Mouse (Mus musculus) embryo, embryonic 10.5 days (tissue): ENCODE results near the gene Dio1.
A peak's percentile ranks its signal among the peaks of the same experiment; 100 is the strongest.

Source experiments
- DNase-seq: peaks from one replicate; pipeline ENCODE4 v3.0.0-alpha.2; 2015; ENCODE audit warnings: low spot score

Gene Dio1

DNA sequence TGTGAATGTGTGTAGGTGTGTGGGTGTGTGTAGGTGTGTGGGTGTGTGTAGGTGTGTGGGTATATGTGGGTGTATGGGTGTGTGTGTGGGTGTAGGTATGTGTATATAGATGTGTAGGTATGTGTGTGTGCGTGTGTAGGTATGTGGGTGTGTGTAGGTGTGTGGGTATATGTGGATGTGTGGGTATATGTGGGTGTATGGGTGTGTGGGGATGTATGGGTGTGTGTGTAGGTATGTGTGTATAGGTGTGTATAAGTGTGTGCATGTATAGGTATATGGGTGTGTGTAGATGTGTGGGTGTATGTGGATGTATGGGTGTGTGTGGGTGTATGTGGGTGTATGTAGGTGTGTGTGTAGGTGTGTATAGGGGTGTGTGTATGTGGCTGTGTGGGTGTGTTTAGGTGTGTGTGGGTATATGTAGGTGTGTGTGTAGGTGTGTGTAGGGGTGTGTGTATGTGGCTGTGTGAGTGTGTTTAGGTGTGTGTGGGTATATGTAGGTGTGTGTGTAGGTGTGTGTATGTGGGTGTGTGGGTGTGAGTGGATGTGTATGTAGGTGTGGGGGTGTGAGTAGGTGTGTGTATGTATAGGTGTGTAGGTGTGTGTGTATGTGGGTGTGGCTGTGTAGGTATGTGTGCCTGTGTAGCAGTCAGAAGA, 5.9 kb downstream of the Dio1 start:
- DNase-seq = no peak

DNA sequence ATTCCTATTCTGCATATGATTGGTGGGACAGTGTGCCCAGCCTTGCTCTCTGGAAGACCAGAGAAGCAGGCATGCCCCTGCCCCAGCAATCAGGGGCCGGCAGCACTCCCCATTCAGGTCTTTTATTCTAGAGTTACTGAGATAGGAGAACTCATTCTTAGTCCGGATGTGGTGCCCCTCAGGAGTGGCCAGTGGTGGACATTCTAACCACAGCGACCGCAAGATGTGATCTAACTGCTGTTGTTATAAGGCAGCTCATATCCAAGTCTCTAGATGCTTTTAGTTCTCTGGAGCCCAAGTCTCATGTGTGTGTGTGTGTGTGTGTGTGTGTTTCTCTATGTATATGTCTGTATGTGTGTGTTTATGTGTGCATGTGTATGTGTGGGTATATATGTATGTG, 6.6 kb downstream of the Dio1 start:
- no peak for DNase-seq

DNA sequence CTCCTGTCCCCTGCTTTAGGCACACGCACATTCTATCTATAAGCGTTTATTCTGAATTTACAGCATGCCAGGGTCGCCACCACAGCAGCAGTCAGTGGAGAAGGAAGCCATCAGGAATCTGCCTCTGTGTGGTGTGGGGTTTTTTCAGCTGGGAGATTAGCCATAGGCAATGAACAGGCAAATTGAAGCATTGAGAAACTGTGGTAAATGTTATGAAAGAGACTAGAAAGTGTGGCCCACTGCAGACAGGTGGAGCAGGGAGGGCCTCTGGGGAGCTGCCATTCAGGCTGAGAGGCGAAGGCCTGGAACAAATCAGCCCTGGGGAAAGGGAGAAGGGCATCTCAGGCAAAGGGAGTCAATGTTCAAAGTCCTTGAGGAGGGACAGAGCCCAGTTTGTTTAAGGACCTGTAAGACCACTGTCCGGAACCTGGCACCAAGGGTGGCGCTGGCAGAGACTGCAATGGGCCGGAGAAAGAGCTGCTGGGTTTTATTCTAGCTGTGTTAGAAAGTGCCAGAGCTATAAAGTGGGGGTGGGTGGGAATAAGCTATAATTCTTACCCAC, 7.1 kb downstream of the Dio1 start:
- no peak for DNase-seq

DNA sequence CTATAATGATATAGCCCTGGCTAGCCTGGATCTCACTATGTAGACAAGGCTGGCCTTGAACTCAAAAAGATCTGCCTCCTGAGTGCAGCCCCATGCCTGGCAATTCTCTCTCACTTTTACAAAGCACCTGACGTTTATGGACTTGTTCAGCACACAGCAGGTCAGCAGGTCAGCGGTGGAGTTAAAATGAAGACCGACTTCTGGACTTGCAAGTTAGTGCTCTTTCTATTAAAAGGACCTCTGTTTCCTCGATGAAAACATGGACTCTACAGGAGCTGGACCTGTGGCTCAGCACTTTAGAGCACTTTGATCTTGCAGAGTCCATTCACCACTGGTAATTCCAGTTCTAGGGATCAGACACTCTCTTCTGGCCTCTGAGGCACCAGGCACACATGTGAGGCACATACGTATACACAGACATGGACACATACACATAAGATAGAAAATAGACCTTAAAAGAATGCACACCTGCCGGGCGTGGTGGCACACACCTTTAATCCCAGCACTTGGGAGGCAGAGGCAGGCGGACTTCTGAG, 8.8 kb downstream of the Dio1 start:
- DNase-seq = no peak

DNA sequence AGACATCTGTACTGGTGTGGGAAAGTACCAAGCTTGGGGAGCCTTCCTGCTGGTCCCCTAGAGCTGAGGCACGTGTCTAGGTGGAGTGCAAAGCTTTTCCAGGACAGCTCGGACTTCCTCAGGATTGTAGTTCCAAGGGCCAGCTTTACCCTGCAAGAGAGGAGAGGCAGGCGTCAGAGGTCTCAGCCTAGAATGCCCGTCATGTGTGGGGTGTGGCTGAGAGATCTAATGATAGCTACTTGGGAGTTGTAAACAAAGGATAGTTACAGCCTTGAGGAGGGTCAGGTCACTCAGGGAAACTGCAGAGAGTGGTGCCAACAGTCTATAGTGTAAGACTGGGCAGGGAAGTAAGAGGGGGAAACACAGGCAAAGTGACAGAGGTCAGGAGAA, 14.7 kb downstream of the Dio1 start:
- DNase-seq = no peak

DNA sequence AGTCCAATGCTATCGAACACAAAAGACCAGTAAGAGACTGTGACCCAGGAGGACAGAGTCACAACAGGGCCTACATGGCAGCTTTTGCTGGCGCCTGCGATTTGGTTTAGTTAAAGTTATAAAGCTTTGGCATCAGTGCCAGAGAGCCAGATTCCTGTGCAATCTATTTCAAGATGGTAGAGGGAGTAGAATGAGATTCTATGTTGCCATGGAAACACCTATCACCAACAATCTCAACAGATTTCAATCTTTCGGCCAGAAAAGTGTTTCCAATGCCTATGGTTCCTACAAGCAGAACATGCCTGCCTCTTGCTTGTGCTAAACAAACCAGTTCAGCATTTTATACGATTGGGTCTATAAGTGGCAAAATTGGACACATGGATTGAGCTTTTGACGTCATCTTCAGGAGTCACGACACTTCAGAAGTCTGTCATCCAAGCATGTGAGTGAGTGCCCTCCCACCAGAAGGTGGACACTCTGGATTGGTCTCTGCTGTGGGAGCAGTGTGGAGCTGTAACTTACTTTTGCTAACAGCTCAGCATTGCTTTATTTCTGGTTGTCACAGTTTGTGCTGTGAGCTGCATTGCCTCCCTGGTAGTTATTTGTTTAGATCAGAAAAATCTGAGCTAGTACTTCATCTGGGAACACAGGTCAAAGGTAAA, 15.2 kb downstream of the Dio1 start:
- no peak for DNase-seq

DNA sequence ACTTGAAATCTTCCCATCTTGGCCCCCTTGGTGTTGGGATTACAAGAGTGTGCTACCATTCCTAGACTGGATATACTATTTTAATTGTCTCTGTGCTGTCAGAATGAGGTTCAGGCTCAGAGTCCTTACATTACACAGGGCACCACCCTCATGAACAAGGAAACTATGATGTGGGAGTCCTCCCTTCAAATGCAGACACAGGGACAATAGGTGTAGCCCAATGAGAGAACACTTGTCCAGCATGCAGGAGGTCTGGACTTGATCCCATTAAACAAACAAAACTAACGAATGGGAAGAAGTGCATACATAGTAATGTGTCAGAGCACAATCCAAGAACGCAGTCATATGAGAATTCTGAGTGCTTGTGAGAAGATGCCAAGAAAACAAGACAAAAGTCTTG, 19.5 kb downstream of the Dio1 start:
- DNase-seq = no peak

DNA sequence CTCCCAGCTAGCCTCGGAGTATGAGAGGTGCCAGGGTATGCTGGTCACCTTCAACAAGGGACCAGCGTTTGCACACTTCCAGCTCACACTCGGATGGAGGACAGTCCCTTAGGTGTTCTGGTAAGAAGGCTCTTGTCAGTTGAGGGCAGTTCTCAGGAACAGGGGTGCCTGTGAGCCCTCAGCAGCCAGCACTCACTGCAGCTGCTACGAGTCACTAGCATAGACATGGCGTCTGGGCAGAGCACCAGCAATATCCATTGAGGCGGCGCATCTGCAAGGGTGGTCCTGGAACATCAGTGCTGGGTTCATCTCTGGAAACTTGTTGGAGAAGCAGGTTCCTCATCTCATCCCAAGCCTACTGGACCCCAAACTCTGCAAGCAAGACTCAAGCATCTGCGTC, 20.6 kb downstream of the Dio1 start:
- no peak for DNase-seq

DNA sequence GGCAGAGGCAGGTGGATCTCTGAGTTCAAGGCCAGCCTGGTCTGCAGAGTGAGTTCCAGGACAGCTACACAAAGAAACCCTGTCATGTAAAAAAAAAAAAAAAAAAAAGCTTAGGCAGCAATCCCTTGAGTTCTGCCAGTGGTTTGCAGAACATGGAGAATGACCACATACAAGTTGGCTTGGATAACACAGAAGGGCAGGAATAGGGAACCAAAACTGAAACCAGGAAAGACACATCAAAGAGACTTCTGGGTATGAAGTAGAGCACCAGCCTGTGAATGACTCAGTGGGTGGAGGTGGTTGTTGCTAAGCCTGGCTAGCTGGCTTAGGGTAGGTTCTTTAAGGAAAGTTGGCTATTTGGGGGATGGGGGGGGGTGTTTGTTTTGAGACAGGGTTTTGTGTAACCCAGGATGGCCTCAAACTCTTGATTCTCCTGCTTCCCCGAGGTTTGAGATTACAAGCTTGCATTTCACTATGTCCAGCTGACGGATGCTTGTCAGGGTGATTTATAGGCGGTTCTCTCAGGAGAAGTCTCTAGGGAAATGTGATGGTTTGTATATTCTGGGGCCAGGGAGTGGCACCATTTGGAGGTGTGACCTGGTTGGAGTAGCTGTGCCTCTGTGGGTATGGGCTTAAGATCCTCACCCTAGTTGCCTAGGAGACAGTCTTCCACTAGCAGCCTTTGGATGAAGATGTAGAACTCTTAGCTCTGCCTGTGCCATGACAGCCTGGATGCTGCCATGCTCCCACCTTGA, 21.3 kb downstream of the Dio1 start:
- DNase-seq = no peak

DNA sequence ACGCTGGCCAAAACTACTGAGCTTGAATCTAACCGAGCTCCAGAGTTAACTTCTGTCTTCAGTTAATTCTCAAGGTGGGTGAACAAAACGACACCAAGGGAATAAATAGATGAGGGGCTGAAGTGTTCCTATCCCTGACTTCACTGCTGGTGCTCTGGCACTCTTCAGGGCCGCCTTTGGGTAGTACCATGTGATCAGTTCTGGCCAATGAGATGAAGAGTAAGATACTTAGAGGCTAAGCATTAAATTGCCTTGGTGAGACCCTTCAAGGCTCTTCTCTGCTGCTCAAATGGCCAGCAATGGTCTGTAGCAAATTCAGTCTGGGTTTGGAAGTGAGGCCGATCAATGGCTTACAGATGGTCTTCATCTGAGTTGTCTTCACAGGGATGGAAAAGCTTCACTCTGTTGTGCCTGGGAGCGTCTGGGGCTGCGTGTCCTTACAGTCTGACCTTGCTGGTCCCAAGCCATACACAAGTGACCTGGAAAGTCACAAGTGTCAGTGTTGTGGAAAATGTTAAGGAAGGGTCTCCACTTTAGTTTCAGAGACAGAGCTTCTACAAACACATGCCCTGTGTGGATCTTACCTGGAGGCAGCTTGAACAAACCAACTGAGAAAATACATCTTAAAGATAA, 26.0 kb downstream of the Dio1 start:
- no peak for DNase-seq

DNA sequence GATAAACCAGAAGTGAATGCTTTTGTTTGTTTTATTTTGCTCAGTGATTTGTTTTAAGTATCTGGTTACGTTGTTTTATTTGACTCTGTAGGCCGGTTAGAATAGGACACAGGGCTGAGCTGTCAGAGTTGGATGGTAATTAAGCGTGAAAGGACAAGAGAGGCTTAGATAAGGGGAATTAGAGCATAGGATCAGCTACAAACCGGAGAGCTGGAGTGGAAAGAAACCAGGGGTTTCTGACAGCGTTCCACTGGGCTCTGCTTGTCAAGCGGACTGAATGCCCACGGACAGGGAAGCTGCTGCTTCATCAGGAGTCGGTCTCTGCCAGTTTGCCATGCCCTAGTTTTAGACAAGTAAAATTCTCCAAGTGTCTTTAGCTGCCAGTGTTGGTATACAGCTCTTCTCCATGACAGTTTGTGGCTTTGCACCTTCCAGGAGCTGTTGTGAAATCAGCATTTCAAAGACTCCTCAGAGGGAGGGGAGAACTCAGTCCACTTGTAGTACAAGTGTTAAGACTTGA, 28.7 kb downstream of the Dio1 start:
- DNase-seq = peak; percentile 42

DNA sequence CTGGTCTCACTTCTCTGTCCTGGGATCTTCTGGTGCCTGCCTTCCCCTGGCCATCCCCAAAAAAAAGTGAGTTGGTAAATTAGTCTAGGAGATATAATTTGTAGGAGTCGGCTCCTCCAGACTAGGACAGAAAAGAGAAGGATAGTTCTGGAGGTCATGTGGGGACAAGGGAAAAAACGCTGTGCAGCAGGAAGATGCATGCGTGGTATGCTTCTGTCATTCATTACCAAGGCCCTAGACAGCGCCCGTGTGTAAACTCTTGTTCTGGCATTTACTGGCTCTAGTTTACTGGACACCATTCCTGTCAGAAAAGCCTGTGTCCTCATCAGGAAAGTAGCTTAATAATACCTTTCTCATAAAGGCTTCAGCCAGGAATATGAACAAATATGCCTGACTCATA, 32.5 kb downstream of the Dio1 start:
- DNase-seq = no peak

DNA sequence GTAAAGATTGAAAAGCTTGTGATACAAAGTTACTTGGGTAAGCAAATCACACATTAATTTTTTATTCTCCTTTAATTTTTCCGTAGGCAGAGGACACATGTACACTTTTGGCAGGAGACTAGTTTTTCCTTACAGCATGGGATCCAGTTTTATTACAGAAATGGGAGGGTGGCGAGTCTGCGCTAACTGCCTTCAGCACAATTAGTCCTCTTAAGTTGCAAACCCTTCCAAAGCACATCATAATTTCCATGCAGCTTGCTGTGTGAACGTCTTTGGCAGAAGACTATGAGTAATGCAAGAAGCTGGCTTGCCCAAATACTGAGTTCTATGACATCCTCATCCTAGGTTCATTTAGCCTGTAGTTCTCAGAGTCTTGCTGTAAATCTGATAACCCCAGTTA, 33.3 kb downstream of the Dio1 start:
- no peak for DNase-seq

DNA sequence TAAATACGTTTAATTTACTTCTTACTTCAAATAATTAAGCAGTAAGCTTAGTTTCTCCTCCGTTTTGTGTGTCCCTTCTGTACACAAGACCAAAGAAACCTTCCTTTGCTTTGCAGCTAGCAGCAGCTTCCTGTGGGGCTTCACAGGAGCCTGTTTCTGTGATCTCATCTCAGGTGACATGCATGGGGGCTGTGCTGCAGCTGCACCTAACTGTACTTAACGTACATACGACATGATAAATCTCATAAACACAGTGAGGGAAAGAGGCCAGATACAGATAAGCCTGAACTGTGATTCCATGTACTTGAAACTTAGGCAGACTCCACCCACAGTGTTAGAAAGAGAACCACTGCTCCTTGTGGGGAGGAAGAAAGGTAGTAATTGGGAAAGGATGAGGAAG, 47.0 kb downstream of the Dio1 start:
- DNase-seq = no peak

DNA sequence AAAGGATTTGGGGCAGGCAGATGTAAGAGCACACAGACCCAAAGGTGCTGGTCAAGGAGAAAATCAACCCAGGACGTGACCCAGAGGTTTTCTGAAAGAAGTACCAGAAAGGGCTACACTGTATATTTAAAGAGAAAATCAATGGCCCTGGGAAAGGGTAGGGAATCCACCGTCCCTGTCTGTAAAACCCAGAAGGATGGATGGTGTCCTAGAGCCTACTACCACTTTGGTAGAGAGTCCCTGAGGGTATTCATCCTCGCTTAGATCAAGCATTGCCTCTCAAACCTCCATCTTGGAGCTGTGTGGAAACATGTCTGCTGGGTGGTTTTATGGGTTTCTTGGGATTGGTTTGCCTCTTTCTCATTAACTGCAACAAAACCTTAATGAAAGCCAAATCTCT, 52.6 kb downstream of the Dio1 start:
- peak; percentile 27 for DNase-seq

DNA sequence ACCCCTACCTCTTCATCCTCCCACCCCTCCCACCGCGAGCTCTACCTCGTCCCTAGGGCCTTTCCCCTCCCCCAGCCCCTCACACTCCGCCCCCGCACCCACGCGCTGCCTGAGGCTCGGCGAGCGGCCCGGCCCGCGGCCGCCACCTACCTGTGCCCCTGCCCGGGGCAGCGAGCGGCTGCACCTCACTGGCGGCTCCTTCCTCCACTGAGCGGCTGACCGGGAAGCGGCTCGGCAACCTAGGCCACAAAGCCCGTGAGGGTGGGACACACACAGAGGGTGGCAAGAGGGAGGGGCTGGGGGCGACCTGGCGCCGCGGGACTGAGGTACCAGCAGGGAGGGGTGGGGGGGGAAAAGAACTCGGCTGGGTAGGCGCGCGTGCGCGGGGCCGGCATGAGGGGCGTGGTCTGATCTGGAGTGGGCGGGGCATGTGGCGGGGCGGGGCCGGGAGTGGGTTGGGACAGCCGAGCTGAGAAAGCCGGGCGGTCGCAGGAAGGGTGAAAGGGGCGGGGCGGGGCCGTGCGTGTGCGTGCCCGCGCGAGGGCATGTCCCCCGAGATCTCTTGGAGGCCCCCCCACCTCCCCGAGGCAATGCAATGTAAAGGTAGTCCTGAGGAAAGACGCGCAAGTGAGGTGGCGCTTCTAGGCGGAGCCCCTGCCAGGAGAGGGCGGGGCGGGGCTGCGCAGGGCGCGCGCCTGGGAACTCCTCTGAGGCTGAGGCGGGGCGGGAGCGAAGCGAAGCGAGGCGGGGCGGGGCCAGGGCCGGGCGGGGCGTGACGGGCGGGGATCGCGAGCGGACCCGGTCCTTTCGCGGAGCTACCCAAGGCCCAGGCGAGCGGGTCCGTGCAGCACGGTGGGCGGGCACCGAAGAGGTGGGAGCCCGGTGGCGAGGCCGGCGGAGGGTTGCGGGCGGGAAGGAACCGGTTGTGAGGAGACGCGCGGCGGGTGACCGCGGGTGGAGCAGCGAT, 53.6 kb downstream of the Dio1 start, which contains the start of the genes Lrrc42 and Hspb11:
TSS of gene Lrrc42 (minus strand) at position 408 of the 967 bp plus-strand sequence.
TSS of gene Hspb11 (plus strand) at position 469 of the 967 bp plus-strand sequence.
- peak; percentile 95 for DNase-seq

DNA sequence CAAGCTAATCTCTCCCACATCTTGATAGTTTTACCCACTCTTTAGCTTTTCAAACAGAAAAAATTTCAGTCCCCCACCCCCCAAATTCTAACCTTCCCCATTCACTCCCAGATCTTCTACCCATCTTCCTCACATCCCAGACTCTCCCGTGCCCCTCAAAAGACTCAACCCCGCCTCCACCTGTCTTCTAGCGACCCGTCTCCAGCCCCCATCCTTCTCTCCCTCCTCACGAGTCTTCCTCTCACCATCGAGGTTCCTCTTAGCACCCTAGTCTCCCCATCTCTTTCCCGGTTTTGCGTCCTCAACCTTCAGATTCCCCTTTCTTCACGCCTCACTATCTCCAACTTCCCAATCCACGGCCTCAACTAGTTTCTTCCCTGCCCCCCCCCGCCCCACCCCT, 54.4 kb downstream of the Dio1 start:
- peak; percentile 30 for DNase-seq

DNA sequence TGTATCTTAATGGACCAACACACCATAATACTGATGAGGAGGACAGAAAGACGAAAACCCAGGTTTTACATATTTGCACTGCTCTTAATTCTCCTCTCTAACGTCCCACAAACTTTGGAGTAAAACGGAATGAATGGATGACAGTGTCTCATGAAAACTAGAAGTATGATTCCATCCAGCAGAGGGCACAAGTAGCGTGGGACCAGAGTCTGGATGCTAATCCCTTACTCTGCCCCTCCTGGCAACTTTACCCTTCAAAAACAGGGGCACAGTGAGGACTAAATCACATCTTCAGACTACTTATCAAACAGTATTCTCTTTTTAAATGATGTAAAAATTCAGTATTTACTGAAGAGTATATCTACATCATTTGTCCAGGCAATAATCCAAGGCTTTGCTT, 56.5 kb downstream of the Dio1 start:
- DNase-seq = peak; percentile 82

DNA sequence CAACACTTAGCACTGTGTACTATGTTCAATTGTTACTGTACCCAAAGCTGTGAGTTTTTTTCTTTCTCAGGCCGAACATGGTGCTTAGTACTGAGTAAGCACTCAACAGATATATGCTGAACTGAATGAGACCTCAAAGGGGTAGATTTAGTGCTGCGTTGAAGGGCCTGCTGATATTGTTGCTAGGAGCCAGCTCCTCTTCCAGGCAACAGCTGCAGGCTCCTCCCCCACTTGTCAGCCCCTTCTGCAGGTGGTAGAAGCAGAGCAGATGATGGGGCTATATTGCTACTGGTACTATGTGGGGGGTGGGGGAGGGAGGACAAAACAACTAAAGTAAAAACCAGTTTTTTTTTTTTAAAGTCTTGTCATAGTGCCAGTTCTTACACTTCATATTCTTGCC, 57.5 kb downstream of the Dio1 start:
- DNase-seq = peak; percentile 30

DNA sequence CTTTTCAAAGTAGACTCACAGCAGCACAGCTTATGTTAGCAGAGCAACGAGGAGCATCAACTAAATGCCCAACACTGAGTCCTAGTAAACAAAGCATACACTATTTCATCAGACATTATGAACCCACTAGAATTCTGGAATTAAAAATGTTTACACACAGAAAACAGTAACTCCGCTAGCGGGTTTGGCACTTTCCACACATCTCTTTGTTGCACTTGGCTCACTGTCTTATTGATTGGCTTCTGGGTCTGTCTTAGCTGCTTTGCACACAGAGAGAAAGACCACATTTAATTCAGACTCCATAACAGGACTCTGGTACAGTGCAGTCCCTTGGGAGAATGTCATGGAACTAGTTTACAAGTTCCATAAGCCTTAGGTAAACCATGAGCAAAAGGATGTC, 58.9 kb downstream of the Dio1 start:
- DNase-seq = no peak

DNA sequence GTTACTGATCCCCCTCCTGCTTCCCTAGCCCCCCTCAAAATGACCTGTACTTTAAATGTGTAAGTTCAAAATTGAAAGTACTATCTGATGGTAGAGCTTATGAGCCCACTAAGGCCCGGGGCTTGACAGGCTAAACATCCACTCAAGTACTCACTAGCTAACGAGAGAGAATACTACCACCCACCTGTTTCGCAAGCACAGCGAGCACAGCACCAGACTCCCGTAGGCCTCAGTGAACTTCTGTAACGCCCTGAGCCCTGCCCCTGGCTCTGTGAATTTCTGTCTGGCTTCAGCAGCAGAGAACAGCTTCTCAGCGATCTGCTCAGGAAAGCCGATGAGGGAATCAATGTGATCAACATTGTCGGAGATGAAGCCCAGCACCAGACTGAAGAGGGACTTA, 59.9 kb downstream of the Dio1 start:
- DNase-seq = no peak
